Mouse (Mus musculus) olfactory bulb, adult 2 months (tissue): ENCODE measurements around the gene Cnnm1.

Experiments
- CTCF ChIP-seq: fragments of 200-500 bp; IDR thresholded peaks from 2 replicates; pipeline ENCODE4 v1.5.1; 2012; ENCODE audit warnings: low read depth, mild to moderate bottlenecking, low read length, moderate library complexity; ENCODE audit not compliant: insufficient read depth
- POLR2A ChIP-seq: fragments of 200-500 bp; IDR thresholded peaks from 2 replicates; pipeline ENCODE4 v1.6.1; 2012; ENCODE audit warnings: mild to moderate bottlenecking, low read depth, low read length, moderate library complexity; ENCODE audit not compliant: insufficient read depth

DNA sequence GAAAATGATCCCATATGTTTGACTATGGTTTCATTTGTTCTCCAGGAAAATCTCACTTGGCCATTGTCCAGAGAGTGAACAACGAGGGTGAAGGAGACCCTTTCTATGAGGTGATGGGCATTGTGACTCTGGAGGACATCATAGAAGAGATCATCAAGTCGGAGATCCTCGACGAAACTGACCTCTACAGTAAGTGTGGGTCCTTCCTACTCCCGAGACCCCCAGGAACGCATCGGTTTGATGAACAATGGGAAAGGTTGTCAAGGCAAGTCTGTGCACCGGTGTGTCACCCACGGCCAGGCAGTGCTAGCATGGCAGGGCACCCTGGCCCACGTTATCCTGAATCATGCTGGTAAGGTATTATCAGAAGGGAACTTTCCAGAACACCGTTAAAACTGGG, 24.8 kb downstream of the Cnnm1 start:
- TF ChIP-seq POLR2A (no peak), CTCF (no peak)
